Mouse (Mus musculus) mouse trophoblast stem cell (cell line): ENCODE measurements at regions not wholly inside any gene's neighbourhood (a gene's known extent, or its start where the extent isn't known, plus 50 kb on each side); places are given as distances from the start of the nearest gene placed in this dataset.

ENCODE experiments used
- in situ Hi-C, 2 experiments: fragments of 300-500 bp; cut with MseI, MboI; formaldehyde crosslinking; loops; 2 replicates in 1 of 2; 3 replicates in 1 of 2; pipeline ENCODE4 v1.15.1; 2025

DNA sequence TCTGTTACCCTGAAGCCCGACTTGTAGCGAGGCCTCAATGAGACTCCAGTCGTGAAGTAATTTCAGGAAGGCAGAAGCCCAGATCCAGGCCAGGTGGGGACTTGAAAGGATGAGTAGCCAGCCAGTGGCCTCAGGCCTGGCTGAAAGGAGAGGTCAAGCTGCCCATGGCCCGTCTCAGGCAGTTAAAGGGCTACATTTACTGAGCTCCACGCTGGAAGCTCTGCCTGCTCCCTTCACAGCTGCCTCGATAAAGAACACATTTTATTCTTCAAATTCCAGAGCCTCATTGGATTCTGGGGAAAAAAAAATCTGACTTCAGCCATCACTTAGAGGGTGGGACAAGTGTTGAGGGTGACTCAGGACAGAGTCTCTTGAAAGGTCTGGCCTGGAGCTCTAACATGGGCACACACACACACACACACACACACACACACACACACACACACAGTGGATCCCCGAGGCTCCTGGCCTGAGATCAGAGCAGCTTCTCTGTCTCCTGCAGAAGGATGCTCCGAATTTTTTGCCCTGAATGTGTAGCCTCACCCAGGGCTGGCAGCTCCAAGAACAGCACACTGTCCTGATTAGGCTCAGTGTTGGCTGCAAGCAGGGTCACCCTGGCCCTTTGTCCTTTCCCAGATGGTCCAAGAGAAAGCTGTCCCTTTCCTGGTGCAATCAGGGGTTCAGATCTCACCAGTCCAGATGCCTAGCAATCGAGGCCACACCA is 53.0 kb downstream of the Gadd45g start:
- in situ Hi-C loops, result no loop called here

GRCm38 (mm10) chr13:51900043-51900440 is 53.6 kb downstream of the Gadd45g start:
- in situ Hi-C loops, result no loop called here

- in situ Hi-C loops, result no loop called here
Measured at GRCm38 (mm10) chr13:51902482-51903285, 56.2 kb downstream of the Gadd45g start.

DNA sequence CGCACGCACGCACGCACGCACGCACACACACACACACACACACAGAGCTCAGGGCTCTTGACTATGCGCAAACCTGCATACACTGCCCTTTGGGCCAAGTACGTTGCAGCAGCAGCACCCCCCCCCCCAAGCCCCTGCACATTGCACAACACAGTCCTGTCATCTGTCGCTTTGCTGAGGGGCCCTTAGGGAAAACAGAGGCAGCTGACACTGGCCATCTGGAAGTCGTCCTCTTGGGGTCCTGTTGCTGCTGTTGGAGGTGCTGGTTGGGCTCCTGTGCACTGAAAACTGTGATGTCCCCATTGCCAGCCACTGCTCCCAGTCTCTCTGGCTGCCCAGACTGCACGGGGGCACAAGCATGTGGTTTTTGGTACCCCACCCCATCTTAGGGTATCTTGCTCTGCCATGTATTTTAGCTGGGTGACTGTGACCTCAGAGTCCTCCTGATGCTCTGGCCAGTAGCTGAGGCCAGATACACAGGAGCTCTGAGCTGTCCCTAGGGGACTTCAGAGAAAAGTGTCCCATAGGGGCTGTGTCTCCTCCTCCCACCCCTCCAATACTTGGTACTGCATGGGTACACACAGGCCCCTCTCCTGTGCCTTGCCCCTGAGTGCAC is 57.0 kb downstream of the Gadd45g start:
- in situ Hi-C loops, result no loop called here

- in situ Hi-C loops, result no loop called here
Measured at GRCm38 (mm10) chr13:51905270-51905669, 58.8 kb downstream of the Gadd45g start.

DNA sequence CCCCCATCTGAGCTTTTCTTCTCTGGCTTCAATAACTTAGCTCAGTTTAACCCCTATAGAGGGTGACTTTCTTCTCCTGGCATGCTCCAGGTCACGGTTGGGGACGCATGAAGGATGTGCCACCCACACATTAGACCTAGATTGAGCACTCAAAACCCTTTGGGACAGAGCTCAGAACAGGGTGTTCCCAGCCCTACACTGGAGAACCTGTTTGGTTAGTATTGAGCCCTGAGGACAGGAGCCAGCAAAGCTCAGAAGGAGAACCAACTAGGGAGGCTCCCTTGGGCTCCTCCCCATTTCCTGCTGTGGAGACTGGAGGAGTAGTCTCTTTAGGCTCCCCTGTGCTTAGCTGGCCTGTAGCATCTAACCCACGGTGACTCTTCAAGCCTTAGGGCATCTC is 59.6 kb downstream of the Gadd45g start:
- in situ Hi-C loops, result no loop called here

DNA sequence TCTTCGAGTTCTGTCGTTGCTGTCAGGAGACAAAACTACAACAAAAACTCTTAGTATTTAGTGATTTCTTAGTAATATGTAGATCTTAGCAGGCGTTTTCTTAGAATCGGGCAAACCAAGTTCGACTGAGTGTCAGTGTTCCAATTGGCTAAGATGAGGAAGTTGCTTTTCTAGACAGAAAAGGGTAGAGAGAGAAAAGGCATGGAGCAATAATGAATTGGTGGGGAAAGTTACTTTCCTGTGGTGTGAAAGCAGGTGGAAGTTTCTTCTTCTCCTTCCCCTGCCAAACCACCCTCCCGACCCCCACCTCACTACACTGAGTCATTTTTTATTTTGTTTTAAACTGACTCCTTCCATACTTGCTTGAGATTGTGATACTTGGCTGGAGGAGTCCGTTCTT is 62.0 kb downstream of the Gadd45g start:
- in situ Hi-C loops, result no loop called here

GRCm38 (mm10) chr13:51911296-51911998 is 65.0 kb downstream of the Gadd45g start:
- in situ Hi-C loops, result no loop called here

GRCm38 (mm10) chr13:51912477-51912876 is 66.0 kb downstream of the Gadd45g start:
- in situ Hi-C loops, result no loop called here

DNA sequence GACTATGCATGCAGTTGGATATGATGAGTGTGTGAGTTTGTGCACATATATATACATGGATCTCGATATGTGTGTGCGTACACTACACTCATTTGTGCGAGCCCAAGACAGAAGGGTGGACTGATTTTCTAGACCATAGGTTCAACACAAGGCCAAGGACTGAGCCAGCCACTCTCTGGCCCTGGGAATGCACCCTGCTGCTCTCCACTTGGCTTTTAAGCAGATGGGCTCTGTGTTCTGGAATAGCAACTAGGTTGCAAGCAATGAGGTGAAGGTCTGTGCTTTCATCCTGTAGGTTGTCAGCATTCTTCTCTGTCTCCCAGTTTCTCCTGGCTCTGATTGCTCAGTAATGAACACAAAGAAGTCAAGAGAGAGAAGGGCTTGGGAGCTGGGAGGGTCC is 66.5 kb downstream of the Gadd45g start:
- in situ Hi-C loops, result no loop called here

- in situ Hi-C loops, result no loop called here
Measured at GRCm38 (mm10) chr13:51916666-51917240, 70.3 kb downstream of the Gadd45g start.

DNA sequence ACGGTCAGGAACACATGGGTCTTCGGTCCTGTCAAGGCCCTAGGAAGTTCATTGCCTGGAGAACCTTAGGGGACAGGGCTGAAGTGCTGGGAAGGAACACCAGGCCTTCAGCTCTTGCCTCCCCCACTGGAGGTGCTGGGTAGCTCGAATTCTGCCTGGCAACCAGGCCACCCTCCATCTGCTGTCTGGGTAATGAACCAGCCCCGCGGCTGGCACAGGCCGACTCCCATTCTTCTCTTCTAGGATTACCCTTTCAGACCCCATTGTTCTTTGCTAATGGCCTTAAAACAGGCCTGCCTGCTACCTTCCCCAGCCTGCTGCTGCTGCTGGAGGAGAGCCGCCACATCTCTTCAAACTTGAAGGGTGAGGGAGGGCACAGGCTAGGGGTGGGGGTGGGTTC is 71.2 kb downstream of the Gadd45g start:
- in situ Hi-C loops, result no loop called here

DNA sequence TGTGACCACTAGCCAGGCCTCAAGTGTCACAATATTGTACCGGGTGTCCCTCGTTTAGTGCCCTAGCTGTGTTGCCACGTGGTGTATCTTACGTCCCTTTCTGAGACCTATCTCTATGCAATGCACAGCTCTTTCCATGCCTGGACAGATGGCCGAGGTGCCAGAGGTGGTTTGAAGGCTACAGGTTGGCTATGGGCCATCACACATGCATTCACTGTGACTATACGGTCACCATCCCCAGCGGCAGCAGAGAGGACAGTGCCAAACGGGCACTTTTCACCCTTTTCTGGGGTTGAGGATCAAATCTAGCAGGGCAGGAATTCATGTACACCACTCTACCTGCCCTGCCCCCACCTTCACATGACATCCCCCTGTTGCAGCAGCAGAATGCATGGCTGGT is 71.6 kb downstream of the Gadd45g start:
- in situ Hi-C loops, result no loop called here

GRCm38 (mm10) chr13:51918781-51919170 is 72.3 kb downstream of the Gadd45g start:
- in situ Hi-C loops, result no loop called here

DNA sequence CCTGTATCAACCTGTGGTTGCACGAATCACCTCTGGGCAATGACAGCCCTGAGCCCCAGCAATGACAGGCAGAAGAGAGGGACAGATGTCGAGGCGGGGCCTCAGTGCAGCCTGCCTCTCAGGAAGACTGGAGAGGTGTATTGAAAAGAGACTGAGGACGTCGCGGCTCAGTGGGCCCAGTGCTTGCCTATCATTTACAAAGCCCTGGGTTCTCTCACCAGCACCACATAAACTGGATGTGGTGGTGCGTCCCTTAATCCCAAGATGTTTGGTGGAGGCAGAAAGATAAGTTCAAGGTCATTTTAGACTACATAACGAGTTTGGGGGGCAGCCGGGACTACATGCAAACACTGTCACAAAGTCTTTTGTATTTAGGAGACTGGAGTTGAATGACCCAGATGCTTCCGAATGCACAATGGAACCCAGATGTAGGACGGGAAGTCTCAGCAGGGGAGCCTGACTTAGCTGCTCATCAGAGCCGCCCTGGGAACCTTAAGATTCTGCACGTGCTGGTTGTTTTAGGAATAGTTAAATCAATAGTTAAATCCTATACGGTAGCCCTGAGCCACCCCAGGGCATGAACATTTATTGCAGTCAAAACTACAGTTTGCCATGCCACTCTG is 72.8 kb downstream of the Gadd45g start:
- in situ Hi-C loops, result no loop called here

DNA sequence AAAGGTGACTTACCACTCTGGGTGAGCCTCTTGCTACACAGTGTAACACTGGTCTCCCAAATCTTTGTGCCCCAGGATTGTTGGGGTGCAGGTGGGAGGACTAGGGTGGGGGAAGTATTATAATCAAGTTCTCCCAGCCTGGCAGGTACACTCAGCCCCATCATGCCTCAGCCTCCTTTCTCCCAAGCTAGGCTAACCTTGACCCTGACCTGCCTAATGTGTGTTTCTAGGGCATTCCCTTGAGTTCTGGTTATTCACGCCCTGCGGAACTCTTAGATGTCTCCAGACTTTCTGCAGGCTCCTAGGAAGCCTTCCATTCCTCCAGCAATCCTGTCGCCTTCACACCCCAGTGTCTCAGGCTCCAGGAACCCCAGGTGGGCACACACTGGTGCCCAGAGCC is 73.5 kb downstream of the Gadd45g start:
- in situ Hi-C loops, result no loop called here

DNA sequence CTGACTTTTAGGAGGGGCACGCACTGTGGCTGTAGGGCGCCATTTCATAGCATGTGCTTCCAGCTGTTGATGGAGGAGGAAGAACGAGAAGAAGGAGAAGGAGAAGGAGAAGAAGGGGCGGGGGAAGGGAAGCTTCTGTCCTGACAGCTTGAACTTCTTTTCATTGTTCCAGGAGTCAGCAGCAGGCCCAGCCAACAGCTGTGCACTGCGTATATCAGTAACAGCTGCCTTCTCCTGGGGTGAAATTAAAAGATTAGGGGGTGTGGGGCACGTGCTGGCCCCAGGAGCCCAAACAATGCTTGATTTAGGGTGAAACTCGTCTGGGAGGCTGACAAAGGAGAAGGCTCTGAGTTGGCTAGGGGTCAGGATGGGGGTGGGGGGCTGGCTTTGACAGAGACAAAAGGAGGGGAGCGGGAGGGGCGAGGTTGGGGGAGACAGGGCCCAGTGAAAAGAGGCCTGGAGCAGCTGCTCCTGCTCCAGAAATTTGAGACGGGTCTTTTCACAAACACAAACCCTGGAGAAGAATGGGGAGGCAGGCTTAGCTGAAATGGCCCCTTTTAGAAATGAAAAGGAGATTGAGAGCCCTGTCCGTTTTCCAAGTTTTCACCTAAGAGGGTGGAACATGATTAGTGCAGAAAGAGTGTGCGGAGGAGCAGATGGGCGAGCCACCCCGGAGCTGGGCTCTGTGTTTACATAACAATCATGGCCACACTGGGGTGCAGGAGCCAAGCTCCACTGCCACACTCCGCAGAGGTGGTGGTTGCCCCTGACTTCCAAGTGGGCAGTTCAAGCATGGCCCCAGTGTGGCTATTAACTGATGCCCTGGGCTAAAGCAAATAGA is 74.3 kb downstream of the Gadd45g start:
- in situ Hi-C loops, result no loop called here

- in situ Hi-C loops, result no loop called here
Measured at GRCm38 (mm10) chr13:51921550-51921949, 75.1 kb downstream of the Gadd45g start.

DNA sequence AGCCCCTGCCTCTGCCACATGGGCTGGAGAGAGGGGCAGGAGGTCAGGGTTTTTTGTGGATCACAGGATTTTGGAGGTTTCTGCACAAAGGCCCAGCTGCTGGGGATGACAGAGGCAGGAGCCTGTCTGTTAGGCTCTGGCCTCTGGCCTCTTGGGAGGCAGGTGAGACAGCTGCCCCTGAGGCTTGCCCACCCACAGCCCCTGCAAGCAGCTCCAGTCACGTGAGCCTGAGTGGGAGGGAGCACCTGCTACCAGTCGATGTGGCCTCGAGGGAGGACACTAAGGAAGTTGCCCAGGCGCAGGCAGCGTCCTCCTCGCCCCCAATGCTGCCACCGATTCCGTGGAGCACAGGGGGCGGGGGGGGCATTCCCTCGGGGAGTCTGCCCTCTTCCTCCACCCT is 80.3 kb downstream of the Gadd45g start:
- in situ Hi-C loops, result no loop called here

DNA sequence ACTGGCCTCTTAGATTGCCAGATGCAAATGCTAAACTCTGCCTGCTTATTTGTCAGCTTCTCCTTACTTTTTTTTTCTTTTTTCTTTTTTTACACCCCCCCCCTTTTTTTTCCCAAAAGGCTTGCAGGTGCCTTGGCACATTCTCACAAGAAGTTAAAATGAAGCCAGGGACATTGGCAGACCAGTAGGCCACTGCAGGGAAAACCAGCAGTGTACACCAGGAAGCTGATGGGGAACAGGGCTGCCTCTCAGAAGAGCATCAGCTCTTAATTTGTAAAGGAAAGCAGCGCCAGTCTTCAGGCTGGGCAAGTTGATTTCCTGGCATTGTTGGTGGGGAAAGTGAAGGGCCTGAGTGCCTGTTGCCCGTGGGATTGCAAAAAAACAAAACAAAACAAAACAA is 83.3 kb downstream of the Gadd45g start:
- in situ Hi-C loops, result no loop called here
